Mouse (Mus musculus) c-Kit-positive CD71-positive TER-119-negative erythroid progenitor cells, embryonic 14.5 days (primary cell): ENCODE data around the gene Cib4.

Experiments used
- DNase-seq: peaks from one replicate; pipeline ENCODE4 v3.0.0-alpha.2; 2013; ENCODE audit warnings: low read depth

Gene Cib4

GRCm38 (mm10) chr5:30571820-30572219 lies 26.2 kb upstream of the Cib4 start:
- no peak for DNase-seq

GRCm38 (mm10) chr5:30568479-30568878 lies 22.8 kb upstream of the Cib4 start:
- DNase-seq, result no peak

- DNase-seq, result no peak
Observed at GRCm38 (mm10) chr5:30559986-30560493, 14.4 kb upstream of the Cib4 start.

GRCm38 (mm10) chr5:30559421-30559820 lies 13.8 kb upstream of the Cib4 start:
- no peak for DNase-seq

GRCm38 (mm10) chr5:30556284-30556683 lies 10.6 kb upstream of the Cib4 start:
- DNase-seq, result no peak

- no peak for DNase-seq
Observed at GRCm38 (mm10) chr5:30554981-30555380, 9.3 kb upstream of the Cib4 start.

GRCm38 (mm10) chr5:30553936-30554335 lies 8.3 kb upstream of the Cib4 start:
- DNase-seq, result no peak

- no peak for DNase-seq
Observed at GRCm38 (mm10) chr5:30552006-30552405, 6.4 kb upstream of the Cib4 start.

GRCm38 (mm10) chr5:30551022-30551638 lies 5.5 kb upstream of the Cib4 start:
- DNase-seq, result no peak

GRCm38 (mm10) chr5:30550334-30551021 lies 4.8 kb upstream of the Cib4 start:
- DNase-seq, result no peak

- DNase-seq, result no peak
Observed at GRCm38 (mm10) chr5:30548681-30549080, 3.0 kb upstream of the Cib4 start.

- no peak for DNase-seq
Observed at GRCm38 (mm10) chr5:30536051-30536570, 9.5 kb downstream of the Cib4 start.

GRCm38 (mm10) chr5:30534637-30535036 lies 11.0 kb downstream of the Cib4 start:
- DNase-seq, result no peak

GRCm38 (mm10) chr5:30528906-30529305 lies 16.7 kb downstream of the Cib4 start:
- no peak for DNase-seq

GRCm38 (mm10) chr5:30527129-30527528 lies 18.5 kb downstream of the Cib4 start:
- no peak for DNase-seq

- no peak for DNase-seq
Observed at GRCm38 (mm10) chr5:30525920-30526836, 19.5 kb downstream of the Cib4 start.

- DNase-seq, result no peak
Observed at GRCm38 (mm10) chr5:30524213-30524612, 21.4 kb downstream of the Cib4 start.

- no peak for DNase-seq
Observed at GRCm38 (mm10) chr5:30523131-30523530, 22.5 kb downstream of the Cib4 start.

GRCm38 (mm10) chr5:30522406-30522805 lies 23.2 kb downstream of the Cib4 start:
- DNase-seq, result no peak

- DNase-seq, result no peak
Observed at GRCm38 (mm10) chr5:30520214-30520732, 25.4 kb downstream of the Cib4 start.

- DNase-seq, result no peak
Observed at GRCm38 (mm10) chr5:30519494-30519893, 26.1 kb downstream of the Cib4 start.

GRCm38 (mm10) chr5:30518547-30518946 lies 27.1 kb downstream of the Cib4 start:
- DNase-seq, result peak; percentile 39
